Mouse (Mus musculus) limb, embryonic 12.5 days (tissue): ENCODE measurements around the gene Gps2. TPM values are rescaled to one million over a fixed set of nuclear protein-coding genes. Genes with fewer than 3 reads are reported as not detected.

Source experiments
- microRNA-seq: library from miRNA; unstranded; fragments of <30 nt; microRNA quantifications from one replicate; pipeline ENCODE4, GENCODE M21; 2017
- polyA plus RNA-seq: library from polyadenylated mRNA; unstranded; fragments of >200 nt; fragmentation: Nextera tagmentation; extraction: Ambion mirVana; gene quantifications from 2 replicates; pipeline ENCODE4 v1.2.1, GENCODE M21; 2016

The Gps2 gene
- polyA plus RNA-seq, 1 experiment from 2014 or later: 92.0 TPM

Small RNAs within 50 kb of the gene (microRNA-seq; reads per million reads assigned to microRNA genes)
- gene Mir6924: not detected

Other genes with a start within 250 kb of the Gps2 start
- gene Cd68, start 247.7 kb upstream of the Gps2 start, polyA plus RNA-seq: 5.9 and 8.0 TPM in 2 replicates
- gene Eif4a1, start 241.5 kb upstream of the Gps2 start, polyA plus RNA-seq: 569 and 701 TPM in 2 replicates
- gene Senp3, start 231.8 kb upstream of the Gps2 start, polyA plus RNA-seq: 132 and 140 TPM in 2 replicates
- gene Tnfsf13, start 228.1 kb upstream of the Gps2 start, polyA plus RNA-seq: 0.58 and 1.0 TPM in 2 replicates
- gene Tnfsf12, start 218.0 kb upstream of the Gps2 start, polyA plus RNA-seq: 2.2 and 3.7 TPM in 2 replicates
- 1.7 TPM in 2 replicates for gene Tnfsfm13, start 217.8 kb upstream of the Gps2 start, polyA plus RNA-seq
- gene Polr2a, start 155.3 kb upstream of the Gps2 start, polyA plus RNA-seq: 27.2 and 38.1 TPM in 2 replicates
- gene Slc35g3, start 151.9 kb upstream of the Gps2 start, polyA plus RNA-seq: 0.13 and 0.18 TPM in 2 replicates
- gene Zbtb4, start 148.0 kb upstream of the Gps2 start, polyA plus RNA-seq: 1.9 and 2.4 TPM in 2 replicates
- 15.4 and 17.1 TPM in 2 replicates for gene Chrnb1, start 117.9 kb upstream of the Gps2 start, polyA plus RNA-seq
- gene Fgf11, start 112.0 kb upstream of the Gps2 start, polyA plus RNA-seq: 1.2 and 1.5 TPM in 2 replicates
- 1.6 and 1.8 TPM in 2 replicates for gene Tmem102, start 108.3 kb upstream of the Gps2 start, polyA plus RNA-seq
- gene Gm39566, start 98.6 kb upstream of the Gps2 start, polyA plus RNA-seq: not detected in 2 replicates
- not detected in 2 replicates for gene Spem2, start 95.4 kb upstream of the Gps2 start, polyA plus RNA-seq
- gene Spem1, start 91.7 kb upstream of the Gps2 start, polyA plus RNA-seq: 0.20 TPM in 1 of 2 replicates, not detected in the other
- gene Nlgn2, start 76.1 kb upstream of the Gps2 start, polyA plus RNA-seq: 8.4 and 9.1 TPM in 2 replicates
- 346 and 353 TPM in 2 replicates for gene Tmem256, start 75.4 kb upstream of the Gps2 start, polyA plus RNA-seq
- gene Plscr3, start 67.5 kb upstream of the Gps2 start, polyA plus RNA-seq: 111 and 120 TPM in 2 replicates
- gene Tnk1, start 55.2 kb upstream of the Gps2 start, polyA plus RNA-seq: 1.6 and 2.3 TPM in 2 replicates
- gene Tmem95, start 35.9 kb upstream of the Gps2 start, polyA plus RNA-seq: not detected in 2 replicates
- gene Kctd11, start 32.5 kb upstream of the Gps2 start, polyA plus RNA-seq: 3.7 and 4.4 TPM in 2 replicates
- gene Acap1, start 18.3 kb upstream of the Gps2 start, polyA plus RNA-seq: 0.90 and 1.5 TPM in 2 replicates
- gene 2810408A11Rik, start 12.9 kb upstream of the Gps2 start, polyA plus RNA-seq: 30.4 and 32.8 TPM in 2 replicates
- 10.9 and 12.7 TPM in 2 replicates for gene Neurl4, start 12.8 kb upstream of the Gps2 start, polyA plus RNA-seq
- 1,762 and 1,851 TPM in 2 replicates for gene Eif5a, start 8.1 kb downstream of the Gps2 start, polyA plus RNA-seq
- gene Ybx2, start 21.9 kb downstream of the Gps2 start, polyA plus RNA-seq: 14.0 and 15.5 TPM in 2 replicates
- gene Slc2a4, start 34.3 kb downstream of the Gps2 start, polyA plus RNA-seq: 34.1 and 35.7 TPM in 2 replicates
- 15.7 and 18.1 TPM in 2 replicates for gene Cldn7, start 50.9 kb downstream of the Gps2 start, polyA plus RNA-seq
- gene Ctdnep1, start 67.3 kb downstream of the Gps2 start, polyA plus RNA-seq: 24.5 and 27.8 TPM in 2 replicates
- 124 and 126 TPM in 2 replicates for gene Elp5, start 68.6 kb downstream of the Gps2 start, polyA plus RNA-seq
- 398 and 426 TPM in 2 replicates for gene Gabarap, start 77.3 kb downstream of the Gps2 start, polyA plus RNA-seq
- 102 and 108 TPM in 2 replicates for gene Phf23, start 81.9 kb downstream of the Gps2 start, polyA plus RNA-seq
- 69.4 and 69.5 TPM in 2 replicates for gene Dvl2, start 86.7 kb downstream of the Gps2 start, polyA plus RNA-seq
- 65.9 and 67.1 TPM in 2 replicates for gene Acadvl, start 101.5 kb downstream of the Gps2 start, polyA plus RNA-seq
- 10.6 and 13.6 TPM in 2 replicates for gene Dlg4, start 103.1 kb downstream of the Gps2 start, polyA plus RNA-seq
- 1.5 and 2.3 TPM in 2 replicates for gene Asgr1, start 140.2 kb downstream of the Gps2 start, polyA plus RNA-seq
- 0.22 TPM in 1 of 2 replicates, not detected in the other for gene Asgr2, start 178.8 kb downstream of the Gps2 start, polyA plus RNA-seq
- not detected in 2 replicates for gene Mgl2, start 216.4 kb downstream of the Gps2 start, polyA plus RNA-seq
- 0.28 TPM in 1 of 2 replicates, not detected in the other for gene Clec10a, start 242.3 kb downstream of the Gps2 start, polyA plus RNA-seq